ENCODE assay signal across 16 mouse cellular contexts in the genomic region with DNA sequence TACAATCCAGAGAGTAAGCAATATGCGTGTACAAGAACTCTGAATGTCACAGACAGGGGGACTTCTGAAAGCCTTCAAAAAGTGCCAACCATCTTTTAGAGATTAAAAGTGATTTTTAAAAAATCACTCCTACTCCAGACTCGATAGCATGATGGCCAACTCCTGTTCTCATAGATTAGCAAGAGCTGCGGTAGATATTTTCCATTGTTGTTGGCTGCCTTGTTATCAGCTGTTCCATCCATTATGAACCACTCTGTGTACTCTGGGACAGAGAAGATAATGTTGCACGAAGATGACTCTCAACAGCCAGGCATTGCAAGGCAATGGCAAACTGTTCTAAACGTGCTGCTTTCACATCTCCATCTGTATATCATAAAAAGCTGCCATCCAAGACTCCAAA.
"Had no signal": no experiment of that assay in that cellular context is flagged by ENCODE, and none has a peak within 500 bp of the region (broad histone marks: within the 10 kb centered on the region; RNA-seq: fewer than 3 reads in every experiment).

No protein-coding gene starts in this region.

- H3K9ac ChIP-seq: neural tube, embryonic 13.5 days; neural tube, embryonic 15.5 days; stomach, embryonic 15.5 days had no signal

- H3K27me3 ChIP-seq: neural tube, embryonic 13.5 days; neural tube, embryonic 15.5 days; stomach, embryonic 15.5 days had no signal

- H3K36me3 ChIP-seq: neural tube, embryonic 13.5 days; neural tube, embryonic 15.5 days; stomach, embryonic 15.5 days had no signal

- H3K4me2 ChIP-seq: neural tube, embryonic 13.5 days; neural tube, embryonic 15.5 days; stomach, embryonic 15.5 days had no signal

- H3K4me3 ChIP-seq: neural tube, embryonic 13.5 days; neural tube, embryonic 15.5 days; stomach, embryonic 15.5 days had no signal

- H3K9me3 ChIP-seq: neural tube, embryonic 13.5 days; neural tube, embryonic 15.5 days; stomach, embryonic 15.5 days had no signal

- DNase-seq: retina, postnatal 1 day; right cerebral cortex, adult 18-20 months; right cerebral cortex, postnatal 14 days; right cerebral cortex, postnatal 25 days; right cerebral cortex, postnatal 4 days; spleen, adult 18-20 months; thymus, adult 18-20 months; thymus, adult 2 months; thymus, postnatal 14 days; thymus, postnatal 25 days; thymus, postnatal 36 days; thymus, postnatal 4 days had no signal

- H3K4me1 ChIP-seq: neural tube, embryonic 13.5 days; neural tube, embryonic 15.5 days had no signal

- H3K27ac ChIP-seq: neural tube, embryonic 13.5 days; neural tube, embryonic 15.5 days; stomach, embryonic 15.5 days; stomach, postnatal 0 days had no signal
